Mouse (Mus musculus) limb, embryonic 12.5 days (tissue): ENCODE results near the gene Ppp4r2. TPM values are rescaled to one million over a fixed set of nuclear protein-coding genes. Genes with fewer than 3 reads are reported as not detected.
A peak's percentile ranks its signal among the peaks of the same experiment; 100 is the strongest.

ENCODE experiments used
- ATAC-seq: fragments of 200-750 bp; cut with Nextera tagmentation; 2 replicates; pipeline ENCODE4 v1.8.0; 2017; ENCODE audit warnings: low read depth, moderate TSS enrichment; ENCODE audit not compliant: insufficient number of reproducible peaks, insufficient read depth, low FRiP score, low TSS enrichment
- H3K27ac ChIP-seq: fragments of 300-500 bp; sonication (generic); 2 replicates; pipeline ENCODE4 v1.5.1; 2016; ENCODE audit warnings: mild to moderate bottlenecking, moderate library complexity
- H3K27me3 ChIP-seq: fragments of 300-500 bp; sonication (generic); 2 replicates; pipeline ENCODE4 v1.6.1; 2016; ENCODE audit warnings: mild to moderate bottlenecking, moderate library complexity
- H3K36me3 ChIP-seq: fragments of 300-500 bp; sonication (generic); 2 replicates; pipeline ENCODE4 v1.6.1; 2016; ENCODE audit warnings: mild to moderate bottlenecking, moderate library complexity
- H3K4me1 ChIP-seq: fragments of 300-500 bp; sonication (generic); replicated peaks from 2 replicates; pipeline ENCODE4 v1.6.1; 2016
- H3K4me2 ChIP-seq: fragments of 300-500 bp; sonication (generic); 2 replicates; pipeline ENCODE4 v1.6.1; 2016; ENCODE audit warnings: mild to moderate bottlenecking, moderate library complexity
- H3K4me3 ChIP-seq: fragments of 300-500 bp; sonication (generic); replicated peaks from 2 replicates; pipeline ENCODE4 v1.5.1; 2016; ENCODE audit warnings: mild to moderate bottlenecking
- H3K9ac ChIP-seq: fragments of 300-500 bp; sonication (generic); replicated peaks from 2 replicates; pipeline ENCODE4 v1.6.1; 2016; ENCODE audit warnings: mild to moderate bottlenecking, moderate library complexity
- H3K9me3 ChIP-seq: fragments of 300-500 bp; sonication (generic); 2 replicates; pipeline ENCODE4 v1.6.1; 2016; ENCODE audit warnings: mild to moderate bottlenecking, moderate library complexity
- WGBS: fragments of 180-500 bp; shearing (Covaris S2); methylation state at CpG from one replicate; pipeline ENCODE4 v1.1.7; 2016; 5-methylcytosine and 5-hydroxymethylcytosine counted together
- polyA plus RNA-seq: library from polyadenylated mRNA; unstranded; fragments of >200 nt; fragmentation: Nextera tagmentation; extraction: Ambion mirVana; gene quantifications from 2 replicates; pipeline ENCODE4 v1.2.1, GENCODE M21; 2016

Ppp4r2 gene
- polyA plus RNA-seq: 25.0 and 26.2 TPM in 2 replicates

GRCm38 (mm10) chr6:100833355-100833754, at the start of gene Ppp4r2:
TSS of gene Ppp4r2 (plus strand) at chr6:100833622.
- peaks cover 37% of the 10 kb centered on the region for H3K36me3 ChIP-seq
- peak within 1 kb of the TSS; percentile 90 for H3K9ac ChIP-seq
- no peaks in the 10 kb centered on the region for H3K27me3 ChIP-seq
- WGBS: 0% methylated on average over 44 of the region's 50 CpGs
- peak within 1 kb of the TSS; percentile 50 for H3K4me2 ChIP-seq
- no peaks in the 10 kb centered on the region for H3K9me3 ChIP-seq
- H3K4me1 ChIP-seq: 0 out of 2 replicates have a peak, but pooled peaks cover 3% of the 10 kb centered on the region
- H3K27ac ChIP-seq: peak within 1 kb of the TSS; percentile 94
- peak within 1 kb of the TSS; percentile 90 for H3K4me3 ChIP-seq
- ATAC-seq: peak; percentile 91

- Histone ChIP-seq H3K4me2 (no peak overlapping the region), H3K9me3 (peaks cover 5% of the 10 kb centered on the region; the same call in 1 of the 2 replicates), H3K27me3 (no peaks in the 10 kb centered on the region), H3K9ac (no peak overlapping the region), H3K36me3 (peaks cover 45% of the 10 kb centered on the region), H3K4me3 (no peak overlapping the region), H3K27ac (no peak overlapping the region), H3K4me1 (no peaks in the 10 kb centered on the region)
- WGBS: 96% methylated on average over 1 of the region's 1 CpGs
- no peak for ATAC-seq
Observed at GRCm38 (mm10) chr6:100787726-100788125, 45.7 kb upstream of the Ppp4r2 start.

- Histone ChIP-seq H3K4me1 (no peaks in the 10 kb centered on the region), H3K27me3 (no peaks in the 10 kb centered on the region), H3K9me3 (peaks cover 5% of the 10 kb centered on the region; the same call in 1 of the 2 replicates), H3K36me3 (peaks cover 43% of the 10 kb centered on the region), H3K27ac (no peak overlapping the region), H3K4me2 (no peak overlapping the region), H3K4me3 (no peak overlapping the region), H3K9ac (no peak overlapping the region)
- 100% methylated on average over 1 of the region's 1 CpGs for WGBS
- no peak for ATAC-seq
Observed at GRCm38 (mm10) chr6:100789161-100789560, 44.3 kb upstream of the Ppp4r2 start.

GRCm38 (mm10) chr6:100792055-100792659, 41.3 kb upstream of the Ppp4r2 start:
- no peak overlapping the region for H3K4me3 ChIP-seq
- H3K9ac ChIP-seq: no peak overlapping the region
- no peaks in the 10 kb centered on the region; the same call in 1 of the 2 replicates for H3K4me1 ChIP-seq
- H3K4me2 ChIP-seq: no peak overlapping the region
- no peak for ATAC-seq
- H3K9me3 ChIP-seq: no peaks in the 10 kb centered on the region
- WGBS: 59% methylated on average over 3 of the region's 3 CpGs
- peaks cover 31% of the 10 kb centered on the region for H3K36me3 ChIP-seq
- no peak overlapping the region for H3K27ac ChIP-seq
- H3K27me3 ChIP-seq: no peaks in the 10 kb centered on the region

GRCm38 (mm10) chr6:100792973-100793769, 40.3 kb upstream of the Ppp4r2 start:
- 82% methylated on average over 14 of the region's 14 CpGs for WGBS
- H3K4me2 ChIP-seq: no peak overlapping the region
- no peak overlapping the region for H3K27ac ChIP-seq
- peaks cover 31% of the 10 kb centered on the region; the same call in 1 of the 2 replicates for H3K36me3 ChIP-seq
- H3K27me3 ChIP-seq: no peaks in the 10 kb centered on the region
- H3K9ac ChIP-seq: no peak overlapping the region
- H3K9me3 ChIP-seq: no peaks in the 10 kb centered on the region
- no peak for ATAC-seq
- no peak overlapping the region for H3K4me3 ChIP-seq
- no peaks in the 10 kb centered on the region; the same call in 1 of the 2 replicates for H3K4me1 ChIP-seq

- Histone ChIP-seq H3K4me1 (no peaks in the 10 kb centered on the region; the same call in 1 of the 2 replicates), H3K27ac (no peak overlapping the region), H3K4me2 (no peak overlapping the region), H3K36me3 (peaks cover 12% of the 10 kb centered on the region; the same call in 1 of the 2 replicates), H3K9ac (no peak overlapping the region), H3K4me3 (no peak overlapping the region), H3K27me3 (no peaks in the 10 kb centered on the region), H3K9me3 (no peaks in the 10 kb centered on the region)
- no peak for ATAC-seq
- 33% methylated on average over 6 of the region's 6 CpGs for WGBS
Observed at GRCm38 (mm10) chr6:100795797-100796196, 37.6 kb upstream of the Ppp4r2 start.

GRCm38 (mm10) chr6:100799290-100799689, 34.1 kb upstream of the Ppp4r2 start:
- Histone ChIP-seq H3K36me3 (0 out of 2 replicates have a peak, but pooled peaks cover 9% of the 10 kb centered on the region), H3K4me2 (no peak overlapping the region), H3K4me3 (no peak overlapping the region), H3K9ac (no peak overlapping the region), H3K27ac (no peak overlapping the region), H3K9me3 (no peaks in the 10 kb centered on the region), H3K27me3 (no peaks in the 10 kb centered on the region), H3K4me1 (peaks cover 10% of the 10 kb centered on the region)
- WGBS: 89% methylated on average over 6 of the region's 6 CpGs
- ATAC-seq: no peak

- Histone ChIP-seq H3K27ac (no peak overlapping the region), H3K4me2 (no peak overlapping the region), H3K4me3 (no peak overlapping the region), H3K27me3 (no peaks in the 10 kb centered on the region), H3K36me3 (0 out of 2 replicates have a peak, but pooled peaks cover 9% of the 10 kb centered on the region), H3K4me1 (peaks cover 10% of the 10 kb centered on the region), H3K9me3 (no peaks in the 10 kb centered on the region), H3K9ac (no peak overlapping the region)
- ATAC-seq: no peak
- 91% methylated on average over 4 of the region's 4 CpGs for WGBS
Observed at GRCm38 (mm10) chr6:100799766-100800165, 33.7 kb upstream of the Ppp4r2 start.

- no peaks in the 10 kb centered on the region for H3K9me3 ChIP-seq
- H3K36me3 ChIP-seq: 0 out of 2 replicates have a peak, but pooled peaks cover 9% of the 10 kb centered on the region
- ATAC-seq: no peak
- H3K4me2 ChIP-seq: no peak overlapping the region
- 80% methylated on average over 10 of the region's 10 CpGs for WGBS
- no peaks in the 10 kb centered on the region for H3K27me3 ChIP-seq
- no peak overlapping the region for H3K9ac ChIP-seq
- H3K4me3 ChIP-seq: no peak overlapping the region
- peaks cover 10% of the 10 kb centered on the region for H3K4me1 ChIP-seq
- no peak overlapping the region for H3K27ac ChIP-seq
Observed at GRCm38 (mm10) chr6:100800497-100800955, 32.9 kb upstream of the Ppp4r2 start.

- Histone ChIP-seq H3K9ac (no peak overlapping the region), H3K36me3 (0 out of 2 replicates have a peak, but pooled peaks cover 9% of the 10 kb centered on the region), H3K27me3 (no peaks in the 10 kb centered on the region), H3K4me1 (peaks cover 10% of the 10 kb centered on the region), H3K4me3 (no peak overlapping the region), H3K27ac (no peak overlapping the region), H3K9me3 (no peaks in the 10 kb centered on the region), H3K4me2 (no peak overlapping the region)
- WGBS: 45% methylated on average over 13 of the region's 13 CpGs
- no peak for ATAC-seq
Observed at GRCm38 (mm10) chr6:100802381-100803083, 30.9 kb upstream of the Ppp4r2 start.

- Histone ChIP-seq H3K27ac (no peak overlapping the region), H3K27me3 (no peaks in the 10 kb centered on the region), H3K4me3 (no peak overlapping the region), H3K4me2 (no peak overlapping the region), H3K9me3 (no peaks in the 10 kb centered on the region), H3K4me1 (peaks cover 10% of the 10 kb centered on the region), H3K36me3 (0 out of 2 replicates have a peak, but pooled peaks cover 4% of the 10 kb centered on the region), H3K9ac (no peak overlapping the region)
- 73% methylated on average over 3 of the region's 3 CpGs for WGBS
- ATAC-seq: no peak
Observed at GRCm38 (mm10) chr6:100803250-100803649, 30.2 kb upstream of the Ppp4r2 start.
